Mouse (Mus musculus) cerebellum, adult 8-10 months (tissue): Measurements from ENCODE around the gene Sulf2.

ENCODE experiments used
- DNase-seq: peaks from one replicate; pipeline ENCODE4 v3.0.0; 2022

Gene Sulf2

DNA sequence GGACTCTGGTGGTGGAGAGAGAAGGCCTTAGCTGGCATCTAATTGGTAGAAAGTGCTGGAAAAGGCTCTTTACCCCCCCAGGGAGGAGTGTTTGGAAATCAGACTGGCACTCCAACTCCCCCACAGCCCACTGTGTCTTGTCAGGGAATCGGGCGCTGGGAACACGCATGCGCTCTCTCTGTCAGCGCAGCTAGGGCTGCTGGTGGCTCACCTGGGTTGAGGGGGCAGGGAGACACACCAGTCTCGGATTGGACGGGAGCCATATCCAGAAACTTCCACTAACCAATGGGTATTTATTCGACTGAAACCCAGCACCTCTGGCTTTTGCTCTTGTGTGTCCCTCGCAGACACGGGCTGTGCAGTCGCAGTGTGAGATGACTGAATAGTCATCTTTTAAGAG lies 42.5 kb downstream of the Sulf2 start:
- no peak for DNase-seq

DNA sequence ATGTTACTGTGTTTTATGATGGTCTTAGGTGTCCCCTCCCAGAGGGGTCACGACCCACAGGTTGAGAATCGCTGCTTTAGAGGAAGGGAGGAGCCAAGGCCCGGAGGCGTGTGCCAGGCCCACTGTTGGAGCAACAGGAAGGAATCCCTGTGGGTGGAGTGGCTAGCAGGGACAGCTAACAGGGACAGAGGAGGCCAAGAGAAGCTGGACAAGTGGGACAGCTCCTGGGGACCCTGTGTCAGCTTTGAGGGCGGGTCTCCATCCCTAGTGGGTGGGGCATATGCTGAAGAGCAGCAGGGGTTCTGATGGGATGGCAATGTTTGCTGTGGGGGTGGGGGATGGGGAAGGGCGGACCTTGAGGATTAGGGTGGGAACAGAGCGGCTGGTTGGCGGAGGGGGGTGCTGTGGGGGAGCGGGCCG lies 43.6 kb downstream of the Sulf2 start:
- no peak for DNase-seq

DNA sequence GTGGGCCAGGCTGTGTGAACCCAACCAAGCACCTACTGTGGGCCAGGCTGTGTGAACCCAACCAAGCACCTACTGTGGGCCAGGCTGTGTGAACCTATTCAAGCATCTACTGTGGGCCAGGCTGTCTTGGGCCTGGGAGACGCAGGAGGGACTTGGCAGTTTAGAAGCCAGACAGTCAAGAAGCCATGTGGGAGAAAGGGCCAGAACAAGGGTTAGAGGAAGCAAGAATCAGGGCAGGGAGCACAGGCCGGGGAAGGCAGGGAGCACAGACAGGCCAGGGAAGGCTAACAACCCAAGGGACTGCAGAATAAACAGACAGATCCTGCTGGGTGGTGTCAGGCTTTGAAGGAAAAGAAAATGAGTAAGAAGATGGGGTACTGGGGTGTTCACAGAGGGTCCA lies 44.2 kb downstream of the Sulf2 start:
- no peak for DNase-seq

DNA sequence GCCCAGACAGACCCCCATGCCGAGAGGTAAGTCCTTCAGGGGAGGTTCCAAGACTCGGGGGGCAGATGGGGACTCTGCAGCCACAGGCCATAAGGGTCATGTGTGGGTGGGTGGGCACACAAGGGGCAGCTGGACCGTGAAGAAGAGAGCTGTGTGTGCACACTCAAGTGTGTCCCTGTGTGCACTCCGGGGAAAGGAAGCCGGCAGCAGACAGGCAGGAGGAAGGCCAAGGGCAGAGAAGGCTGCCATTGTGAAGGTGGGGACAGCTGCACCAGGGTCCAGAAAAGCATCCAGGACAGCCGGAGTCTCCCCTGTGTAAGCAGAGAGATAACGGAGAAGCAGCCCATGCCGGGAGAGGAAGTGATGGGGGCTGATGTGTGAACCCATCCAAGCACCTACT lies 44.7 kb downstream of the Sulf2 start:
- DNase-seq: no peak

DNA sequence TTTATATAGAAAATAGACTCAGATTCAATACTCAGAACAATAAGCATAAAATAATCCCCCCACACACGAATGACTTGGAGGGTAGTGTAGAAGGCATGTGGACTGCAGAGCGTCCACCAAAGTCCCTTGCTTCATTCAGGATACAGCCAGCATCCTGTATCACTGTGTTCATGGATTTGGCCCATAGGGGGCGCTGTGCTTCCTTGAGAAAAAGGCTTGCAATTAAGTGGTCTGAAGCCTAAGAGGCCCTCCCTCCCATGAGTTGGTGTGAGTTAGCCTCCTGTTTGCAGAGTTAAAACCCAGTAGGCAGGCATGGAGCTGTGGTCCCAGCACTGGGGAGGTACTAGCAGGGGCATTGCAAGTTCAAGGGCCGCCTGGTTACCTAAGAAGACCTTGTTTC lies 47.1 kb downstream of the Sulf2 start:
- DNase-seq: peak; percentile 39

DNA sequence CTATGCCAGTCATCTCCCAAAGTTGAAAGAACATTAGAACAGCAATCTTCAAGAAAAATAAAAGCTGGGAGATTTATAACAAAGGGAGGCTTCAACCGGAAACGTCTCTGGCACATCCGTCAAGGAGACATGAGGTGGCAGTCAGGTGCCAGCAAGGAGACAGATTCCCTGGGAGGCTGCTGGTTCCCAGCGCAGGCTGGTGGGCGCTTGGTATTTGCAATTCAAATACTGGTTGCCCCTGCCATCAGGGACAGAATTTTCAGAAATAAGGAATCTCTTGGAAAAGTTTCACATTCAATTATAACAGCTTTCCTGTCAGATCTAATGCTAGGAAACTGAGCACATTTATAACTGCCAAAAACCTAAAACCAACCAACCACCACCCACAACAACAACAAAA lies 47.6 kb downstream of the Sulf2 start:
- no peak for DNase-seq

DNA sequence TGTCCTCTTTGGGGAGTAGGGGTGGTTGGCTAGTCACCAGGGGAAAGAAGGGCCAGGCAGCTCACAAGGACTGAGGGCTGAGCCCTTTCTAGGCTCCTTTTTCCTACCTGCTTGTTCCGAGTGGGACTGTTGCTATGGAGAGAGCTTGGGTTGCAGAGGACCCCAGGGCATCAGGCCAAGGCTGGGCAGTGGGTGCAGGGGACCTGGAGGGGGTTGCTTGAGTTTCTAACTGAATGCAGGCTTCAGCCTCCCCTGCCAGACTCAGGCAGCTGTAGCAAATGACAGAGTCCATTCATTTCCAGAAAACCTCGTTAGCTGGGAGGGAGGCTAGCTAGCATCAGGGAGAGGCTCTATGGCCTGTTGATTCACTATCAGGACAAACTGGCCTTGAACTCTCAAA lies 48.8 kb downstream of the Sulf2 start:
- no peak for DNase-seq

DNA sequence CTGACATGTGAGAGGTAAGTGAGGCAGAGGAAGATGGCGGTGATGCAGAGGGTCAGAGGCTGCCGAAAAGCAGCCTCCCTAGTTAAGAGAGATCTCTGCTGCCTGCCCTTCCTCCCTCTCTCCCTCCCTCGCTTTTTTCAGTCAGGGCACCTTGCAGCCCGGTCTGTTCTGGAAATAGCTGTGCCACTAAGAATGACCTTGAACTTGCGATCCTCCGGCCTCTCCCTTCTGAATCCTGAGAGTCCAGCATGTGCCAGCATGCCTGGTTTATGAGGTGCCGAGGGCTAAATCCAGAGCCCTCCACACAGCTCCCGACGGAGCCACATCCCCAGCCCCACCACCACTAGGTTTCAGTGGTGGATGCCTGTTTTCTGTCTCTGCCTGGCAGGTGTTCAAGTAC lies 49.6 kb downstream of the Sulf2 start:
- DNase-seq: no peak

DNA sequence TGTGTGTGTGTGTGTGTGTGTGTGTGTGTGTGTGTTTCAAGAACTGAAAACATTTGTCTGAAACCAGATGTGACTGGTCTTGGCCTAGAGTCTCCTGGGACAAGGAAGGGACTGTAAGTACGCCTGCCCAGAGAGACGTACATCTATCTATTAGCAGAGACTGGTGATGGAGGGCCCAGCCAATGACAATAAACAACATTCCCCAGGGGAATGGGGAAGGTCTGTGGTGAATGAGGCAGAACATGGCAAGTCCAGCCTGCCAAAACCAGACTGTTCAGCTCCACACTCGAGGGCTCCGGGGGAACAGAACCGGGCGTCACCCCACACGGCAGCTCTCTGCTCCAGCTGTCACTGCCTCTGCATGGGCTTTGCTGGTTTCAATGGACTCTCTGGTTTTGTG lies 52.6 kb downstream of the Sulf2 start:
- no peak for DNase-seq

DNA sequence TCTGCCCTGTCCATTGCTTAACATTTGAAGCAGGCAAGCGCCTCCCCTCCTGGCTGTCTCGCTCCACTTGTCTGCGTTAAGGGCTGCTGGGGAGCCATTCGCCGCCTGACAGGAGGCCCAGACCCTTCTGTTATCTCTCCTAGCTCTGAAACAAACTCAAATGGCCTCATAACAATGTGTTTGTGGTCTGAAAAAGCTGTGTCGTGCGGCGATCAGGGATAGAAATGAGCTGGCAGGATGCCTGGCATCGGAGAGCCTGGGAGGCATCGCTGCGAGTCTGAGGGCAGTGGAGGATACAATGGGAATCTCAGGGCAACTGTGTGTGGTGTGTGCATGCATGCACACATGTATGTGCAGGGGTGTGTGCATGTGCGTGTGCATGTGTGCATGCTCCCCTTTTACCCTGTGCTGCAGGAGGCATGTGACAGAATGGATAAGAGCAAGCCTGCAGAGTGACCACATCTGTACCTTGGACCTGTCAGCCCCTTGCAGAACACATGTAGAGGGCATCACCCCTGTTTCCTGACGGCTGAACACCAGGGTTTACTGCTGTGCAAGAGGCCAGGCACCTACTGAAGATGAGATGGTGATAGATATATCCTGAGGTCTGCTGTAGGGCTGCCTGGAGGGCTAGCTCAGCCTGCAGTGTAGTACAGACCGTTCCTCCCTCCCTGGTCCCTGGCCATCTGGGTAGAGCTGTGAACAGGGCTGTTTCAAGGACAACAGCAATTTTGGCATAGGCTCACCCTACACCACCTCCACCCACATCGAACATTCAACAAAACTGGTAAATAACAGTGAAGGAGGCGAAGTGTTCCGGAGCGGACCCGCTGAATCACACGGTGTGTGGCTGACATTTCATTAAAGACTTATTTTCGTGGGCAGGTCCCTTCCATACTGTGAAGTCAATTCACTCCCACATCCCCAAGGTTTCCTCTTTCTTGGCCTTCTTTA lies 54.9 kb downstream of the Sulf2 start:
- no peak for DNase-seq

DNA sequence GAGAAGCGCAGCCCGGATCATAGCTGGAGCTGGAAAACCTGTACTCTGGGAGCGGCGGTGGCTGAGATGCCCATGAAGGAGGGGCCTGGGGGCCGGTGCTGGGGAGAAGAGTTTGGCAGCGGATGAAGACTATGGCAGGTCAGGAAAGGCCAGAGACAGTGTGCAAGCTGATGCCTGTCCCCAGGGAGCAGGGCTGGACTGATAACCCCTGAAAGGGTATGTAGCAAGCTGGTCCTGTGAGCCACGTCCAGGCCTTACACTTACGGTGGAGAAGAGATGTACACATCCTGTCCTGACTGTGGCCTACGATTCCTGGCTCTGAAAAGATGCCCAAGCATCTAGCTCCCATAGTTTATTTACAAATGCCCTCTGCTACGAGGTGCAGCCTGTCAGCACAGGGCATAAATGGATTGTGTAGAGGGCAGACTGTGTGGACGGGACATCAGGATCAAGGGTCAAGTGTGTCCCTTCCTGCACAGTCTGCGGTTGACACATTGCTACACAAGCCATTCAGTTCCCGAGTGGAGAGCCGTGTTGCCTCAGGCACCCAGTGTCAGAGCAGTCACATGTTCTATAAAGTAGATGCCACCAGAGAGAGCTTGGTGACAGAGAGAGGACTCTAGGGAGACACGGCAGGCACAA lies 57.0 kb downstream of the Sulf2 start:
- no peak for DNase-seq

DNA sequence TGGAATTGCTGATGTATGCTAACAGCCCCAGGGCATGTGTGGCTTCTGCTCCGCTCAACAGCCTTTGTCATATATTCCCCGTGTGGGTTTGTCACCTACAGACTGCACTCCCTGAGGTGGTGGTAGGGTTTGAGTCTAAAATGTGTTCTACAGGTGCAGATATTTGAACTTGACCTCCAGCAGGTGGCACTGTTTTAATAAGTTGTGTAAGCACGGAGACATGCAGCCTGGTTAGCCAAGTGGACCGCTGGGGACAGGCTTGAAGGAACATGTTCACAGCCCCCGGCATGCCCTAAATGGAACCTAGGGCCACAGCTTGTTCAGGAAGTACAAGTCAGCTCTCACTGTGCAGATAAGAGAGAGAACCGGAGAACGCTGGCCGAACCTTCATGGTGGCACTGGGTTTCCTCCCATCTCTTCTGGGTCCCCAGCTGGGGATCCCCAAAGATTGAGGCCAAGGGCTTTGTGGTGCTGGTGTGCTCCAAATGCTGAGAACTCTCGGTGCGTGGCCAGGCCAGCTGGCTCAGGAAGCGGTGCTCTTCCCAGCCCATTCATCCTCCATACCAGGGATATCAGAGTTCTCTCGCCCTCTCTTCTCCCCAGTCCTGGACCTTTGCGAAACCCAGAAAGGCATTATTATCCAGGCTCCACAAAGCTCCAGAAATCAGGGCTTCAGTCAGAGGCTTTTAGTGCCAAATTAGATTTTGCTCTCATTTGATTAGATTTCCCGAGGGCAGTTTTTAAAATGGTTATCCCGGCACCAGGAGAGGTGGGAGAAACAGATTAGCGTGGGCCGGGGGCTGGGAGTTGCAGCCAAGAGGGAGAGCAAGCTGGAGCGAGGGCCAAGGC lies 57.8 kb downstream of the Sulf2 start:
- DNase-seq: peak; percentile 11

DNA sequence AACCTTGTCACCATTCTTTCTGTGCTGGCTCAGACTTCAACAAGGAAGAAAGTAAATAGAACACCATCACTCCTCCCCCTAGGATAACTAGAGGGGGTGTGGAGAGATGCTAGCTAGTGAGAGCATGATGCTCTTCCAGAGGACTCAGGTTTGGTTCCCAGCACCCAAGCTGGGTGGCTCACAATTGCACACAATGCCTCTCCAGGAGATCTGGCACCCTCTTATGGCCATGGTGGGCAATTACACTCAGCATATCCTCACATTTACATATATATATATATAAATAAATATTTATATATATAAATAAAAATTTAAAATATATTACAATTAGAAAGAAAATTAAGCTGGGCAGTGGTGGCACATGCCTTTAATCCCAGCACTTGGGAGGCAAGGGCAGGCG lies 58.6 kb downstream of the Sulf2 start:
- DNase-seq: no peak

DNA sequence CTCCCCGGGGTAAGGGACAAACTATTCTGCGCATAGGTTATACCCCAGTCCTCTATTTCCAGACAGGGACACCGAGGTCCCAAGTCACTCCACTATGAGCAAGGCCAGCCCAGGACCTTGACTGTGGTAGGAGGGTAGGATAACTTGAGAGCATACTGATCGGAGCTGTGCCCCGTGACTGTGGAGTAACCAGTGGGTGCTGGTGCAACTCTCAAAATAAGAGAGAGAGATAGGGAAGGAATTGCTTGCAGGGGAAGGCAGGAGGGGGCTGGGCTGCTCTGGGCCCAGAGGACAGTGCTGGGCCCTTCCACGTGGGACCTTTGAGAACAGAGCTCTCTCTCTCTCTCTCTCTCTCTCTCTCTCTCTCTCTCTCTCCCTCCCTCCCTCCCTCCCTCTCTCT lies 59.2 kb downstream of the Sulf2 start:
- no peak for DNase-seq

DNA sequence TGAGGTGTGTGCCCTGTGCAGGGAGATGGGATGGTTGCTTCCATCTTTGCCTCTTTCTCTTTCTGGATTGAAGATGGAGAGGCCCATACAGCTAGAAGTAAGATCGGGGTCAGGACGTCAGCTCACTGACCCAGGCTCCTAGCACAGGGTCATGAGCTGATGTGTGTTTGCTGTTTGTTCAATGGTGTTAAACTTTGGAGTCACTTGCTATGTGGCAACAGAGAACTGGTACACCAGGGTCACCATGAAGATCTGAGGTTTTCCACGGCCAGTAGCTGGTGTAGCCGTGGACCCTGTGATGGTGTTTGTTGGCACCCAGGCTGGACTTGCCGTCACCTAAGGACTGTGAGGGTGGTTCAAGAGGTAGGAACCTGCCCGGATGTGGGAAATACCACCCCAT lies 63.1 kb downstream of the Sulf2 start:
- no peak for DNase-seq

DNA sequence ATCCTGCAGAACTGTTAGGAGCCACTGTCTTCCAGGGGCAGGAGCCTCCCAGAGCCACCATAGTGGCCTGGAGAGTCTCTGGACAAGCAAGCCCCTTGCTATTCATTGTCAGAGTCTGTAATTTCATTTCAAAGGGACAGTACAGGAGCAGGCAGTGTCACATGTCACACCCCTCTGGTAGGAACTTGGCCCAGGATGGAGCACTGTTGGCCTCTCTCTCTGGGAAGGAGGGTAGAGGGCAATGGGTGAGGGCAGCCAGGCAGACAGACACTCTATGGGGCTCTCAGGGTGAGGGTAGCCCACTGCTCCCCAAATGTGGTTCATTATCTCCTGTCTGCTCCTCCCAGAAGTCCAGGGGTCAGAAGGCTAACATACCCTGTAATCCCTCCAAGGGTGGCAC lies 63.9 kb downstream of the Sulf2 start:
- no peak for DNase-seq

DNA sequence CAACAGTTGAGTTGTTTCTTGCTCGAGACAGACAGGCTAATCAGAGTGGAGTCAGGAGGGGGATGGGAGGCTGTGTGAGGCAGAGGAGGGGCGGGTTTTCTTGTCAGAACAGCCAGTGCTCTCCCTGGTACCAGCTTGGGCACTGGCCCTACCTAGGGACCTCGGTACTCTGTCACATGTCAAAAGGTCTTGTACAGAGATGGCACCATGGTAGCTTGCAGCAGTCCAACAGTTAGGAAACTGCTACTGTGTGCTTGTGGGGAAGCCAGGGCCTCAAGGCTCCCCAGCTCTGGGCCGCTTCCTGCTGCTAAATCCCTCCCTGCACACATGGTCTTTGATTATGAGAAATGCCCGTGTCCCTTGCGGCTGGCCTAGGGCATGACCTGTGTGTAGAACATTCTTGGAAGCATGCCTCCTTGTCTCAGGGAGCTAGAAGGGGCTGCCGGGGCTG lies 65.3 kb downstream of the Sulf2 start:
- no peak for DNase-seq

DNA sequence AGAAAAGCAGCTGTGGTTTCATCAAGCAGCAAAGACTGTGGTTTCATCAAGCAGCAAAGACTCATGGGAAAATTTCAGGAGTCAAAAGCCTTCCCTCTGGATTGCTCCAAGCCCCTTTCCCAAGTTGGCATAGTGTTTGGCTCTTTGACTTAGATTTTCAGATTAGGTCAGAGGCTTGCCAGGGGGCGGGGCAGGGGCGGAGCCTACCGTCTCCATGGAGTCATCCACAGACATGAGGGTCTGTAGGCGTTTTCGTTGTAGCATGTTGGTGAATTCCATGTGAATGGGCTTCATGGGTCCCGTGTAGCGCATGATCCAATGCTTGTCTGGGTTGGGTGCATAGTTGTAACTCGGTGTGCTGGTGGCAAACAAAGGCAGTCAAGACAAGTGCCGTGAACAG lies 66.5 kb downstream of the Sulf2 start:
- DNase-seq: no peak

DNA sequence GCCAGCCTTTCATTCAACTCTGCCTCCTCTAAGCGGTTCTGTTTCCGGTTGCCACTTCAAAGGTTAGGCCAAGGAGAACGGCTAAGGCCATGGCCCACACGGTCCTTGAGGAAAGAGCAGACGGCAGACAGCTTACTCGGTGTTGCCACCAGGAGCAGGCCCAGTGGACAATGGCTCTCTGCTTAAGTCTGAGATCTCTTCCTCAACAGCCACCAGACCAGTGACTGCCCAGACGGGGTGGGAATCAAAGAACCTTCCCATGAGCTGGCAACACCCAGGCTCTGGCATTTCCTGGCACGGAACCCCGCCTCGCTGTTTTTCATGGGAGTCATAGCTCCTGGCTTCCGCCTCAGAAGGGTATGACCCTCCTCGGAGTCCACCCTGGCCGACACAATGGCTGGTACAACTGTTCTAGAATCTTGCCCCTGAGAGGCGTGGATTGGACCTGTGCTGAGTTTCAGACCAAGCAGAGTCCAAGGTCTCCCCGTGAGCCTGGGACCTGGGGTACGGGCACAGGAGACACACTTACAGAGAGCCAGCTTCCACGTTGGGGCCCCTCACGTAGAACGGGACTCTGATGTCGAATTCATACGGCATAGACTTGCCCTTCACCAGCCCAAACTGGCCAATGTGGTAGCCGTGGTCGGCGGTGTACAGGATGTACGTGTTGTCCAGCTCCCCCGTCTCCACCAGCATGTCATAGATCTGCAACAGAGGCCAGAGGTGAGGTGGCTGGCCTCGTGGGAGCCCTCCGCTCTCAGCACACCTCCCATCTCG lies 68.8 kb downstream of the Sulf2 start:
- DNase-seq: no peak

DNA sequence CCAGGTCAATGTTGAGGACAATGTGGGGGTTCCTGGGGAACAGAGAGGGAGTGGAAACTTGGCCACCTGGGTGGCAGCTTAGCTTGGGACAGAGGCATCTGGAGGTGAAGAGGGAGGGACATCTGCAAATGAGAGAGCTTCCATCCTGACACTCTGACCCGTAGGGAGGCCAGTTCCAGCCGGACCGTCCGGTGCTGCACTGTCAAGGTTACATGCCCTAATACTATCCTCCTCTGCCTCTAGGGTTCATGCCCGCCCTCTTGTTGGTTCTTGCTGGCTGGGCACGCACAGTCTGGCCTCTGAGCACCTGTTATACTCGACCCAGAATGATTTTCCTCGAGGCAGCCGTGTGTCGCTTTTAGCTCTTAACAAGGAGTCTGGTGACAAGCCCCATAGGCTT lies 69.7 kb downstream of the Sulf2 start:
- no peak for DNase-seq

DNA sequence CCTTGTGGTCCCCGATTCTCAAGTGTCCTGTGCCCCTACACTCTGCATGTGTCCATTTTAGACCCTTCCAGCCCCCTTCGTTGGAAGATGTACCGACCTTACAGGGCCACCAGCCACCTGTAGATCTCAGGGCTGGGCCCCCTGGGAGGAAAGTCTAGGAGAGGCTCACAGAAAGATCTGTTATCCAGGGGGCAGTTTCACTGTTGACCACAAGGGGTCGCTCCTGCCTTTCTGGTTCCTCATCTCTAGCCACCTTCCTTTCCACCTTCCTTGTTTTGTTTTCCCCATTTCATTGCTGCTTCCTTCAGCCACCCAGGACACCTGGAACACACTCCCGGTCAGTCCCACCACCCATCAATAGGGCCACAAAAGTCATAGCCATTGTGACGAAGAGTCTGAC lies 70.5 kb downstream of the Sulf2 start:
- peak; percentile 28 for DNase-seq

DNA sequence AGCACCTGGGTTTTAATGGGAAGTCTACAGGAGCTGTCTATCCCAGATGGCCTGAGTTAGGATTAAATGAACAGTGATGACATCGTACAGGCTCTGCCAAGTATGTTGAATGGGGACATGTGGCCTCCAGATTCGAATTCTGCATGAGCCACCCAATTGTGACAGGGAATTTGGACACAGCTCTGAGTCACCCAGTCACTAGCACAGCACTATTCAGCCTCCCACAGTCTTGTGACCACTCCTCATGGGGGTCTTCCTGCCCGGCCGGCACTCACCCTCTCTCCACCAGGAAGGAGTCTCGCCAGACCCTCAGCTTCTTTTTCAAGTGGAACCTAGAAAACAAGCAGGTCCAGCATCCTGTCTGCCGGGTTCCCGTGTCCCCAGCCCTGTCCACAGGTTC lies 71.4 kb downstream of the Sulf2 start:
- DNase-seq: no peak

DNA sequence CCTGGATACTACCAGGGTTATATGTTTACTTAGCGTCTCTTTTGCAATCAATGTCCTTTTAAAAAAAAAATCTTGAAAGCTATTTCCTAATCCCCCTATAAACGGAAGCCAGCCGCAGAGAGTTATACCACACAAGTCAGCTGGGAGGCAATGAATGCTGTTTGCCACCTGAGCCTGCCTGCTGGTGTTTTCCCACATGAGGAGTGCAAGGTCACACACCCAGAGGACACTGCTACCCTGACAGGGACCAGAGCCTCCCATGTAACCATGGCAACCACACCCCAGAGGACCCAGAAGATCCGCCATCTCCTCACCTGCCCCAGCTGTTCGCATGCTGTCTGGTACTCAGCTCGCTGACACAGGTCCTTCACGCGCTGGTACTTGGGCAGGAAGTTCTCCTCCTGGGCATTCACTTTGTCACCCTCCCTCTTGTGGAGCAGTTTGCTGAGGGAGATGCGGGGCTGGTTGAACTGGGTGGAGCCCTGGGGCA lies 71.9 kb downstream of the Sulf2 start:
- DNase-seq: no peak
